Mouse (Mus musculus): ENCODE measurements around the gene Serbp1. TPM values are rescaled to one million over a fixed set of nuclear protein-coding genes. Genes with fewer than 3 reads are reported as not detected.
"Not testable (repeated sequence)": the region's sequence is repeated elsewhere in the genome, so short reads cannot be mapped to it uniquely, and the experiment has no call there.

The Serbp1 gene
- total and polyA plus RNA-seq, 2 experiments from 2014 or later: 143 to 245 TPM

DNA sequence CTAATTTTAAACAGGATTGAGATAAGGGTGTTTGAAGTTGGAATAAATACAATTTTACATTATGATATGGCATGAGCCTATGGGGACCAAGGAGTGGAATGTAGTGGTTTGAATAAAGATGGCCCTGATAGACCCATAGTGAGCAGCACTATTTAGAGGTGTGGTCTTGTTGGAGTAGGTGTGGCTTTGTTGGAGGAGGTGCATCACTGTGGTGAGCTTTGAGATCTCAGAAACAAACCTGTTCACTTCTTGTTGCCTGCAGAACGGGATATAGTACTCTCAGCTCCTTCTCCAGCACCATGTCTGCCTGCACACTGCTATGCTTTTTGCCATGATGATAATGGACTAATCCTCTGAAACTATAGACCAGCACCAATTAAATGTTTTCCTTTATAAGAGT lies 20.1 kb upstream of the Serbp1 start:
- Histone ChIP-seq H3K27me3 (ENCODE audit: control insufficient read depth, insufficient read depth, low read length) (no peaks in the 10 kb centered on the region), H3K27ac (ENCODE audit: low read depth) (no peak overlapping the region), H3K36me3 (replicated peaks; ENCODE audit: control insufficient read depth, insufficient read depth, low read length) (no peaks in the 10 kb centered on the region), H3K9ac (replicated peaks; ENCODE audit: low read depth, low read length) (no peak overlapping the region), H3K4me2 (ENCODE audit: low read depth, low read length) (no peak overlapping the region), H3K4me1 (ENCODE audit: control insufficient read depth, insufficient read depth) (no peaks in the 10 kb centered on the region), H3K4me3 (ENCODE audit: low read depth, low read length) (no peak overlapping the region), H3K9me3 (replicated peaks; ENCODE audit: control insufficient read depth, low read length) (no peaks in the 10 kb centered on the region)
- DNase-seq (ENCODE audit: low spot score): no peak
- no peak for ATAC-seq (ENCODE audit: insufficient read depth, low read depth)
- WGBS: 86% methylated on average over 1 of the region's 1 CpGs
- TF ChIP-seq EP300 (IDR thresholded peaks at IDR 0.05; ENCODE audit: low read depth) (no peak), CTCF (IDR thresholded peaks at IDR 0.05; ENCODE audit: low read depth) (no peak)

DNA sequence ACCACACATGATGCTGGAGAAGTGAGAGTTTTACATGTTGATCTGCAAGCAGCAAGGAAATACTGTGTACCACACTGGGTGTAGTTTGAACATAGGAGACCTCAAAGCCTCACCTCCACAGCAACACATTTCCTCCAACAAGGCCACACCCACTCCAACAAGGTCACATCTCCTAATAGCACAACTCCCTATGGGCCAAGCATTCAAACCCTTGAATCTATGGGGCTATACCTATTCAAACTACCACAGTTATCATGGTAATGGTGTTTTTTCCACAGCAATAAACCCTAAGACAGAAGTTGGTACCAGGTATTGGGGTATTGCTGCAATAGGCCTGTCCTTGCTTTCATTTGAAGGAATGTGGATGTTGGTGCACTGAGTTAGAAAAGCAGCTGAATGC lies 19.4 kb upstream of the Serbp1 start:
- H3K4me3 ChIP-seq (ENCODE audit: low read depth, low read length): no peak overlapping the region
- H3K9me3 ChIP-seq (replicated peaks; ENCODE audit: control insufficient read depth, low read length): no peaks in the 10 kb centered on the region
- TF ChIP-seq CTCF (IDR thresholded peaks at IDR 0.05; ENCODE audit: low read depth) (no peak), EP300 (IDR thresholded peaks at IDR 0.05; ENCODE audit: low read depth) (no peak)

DNA sequence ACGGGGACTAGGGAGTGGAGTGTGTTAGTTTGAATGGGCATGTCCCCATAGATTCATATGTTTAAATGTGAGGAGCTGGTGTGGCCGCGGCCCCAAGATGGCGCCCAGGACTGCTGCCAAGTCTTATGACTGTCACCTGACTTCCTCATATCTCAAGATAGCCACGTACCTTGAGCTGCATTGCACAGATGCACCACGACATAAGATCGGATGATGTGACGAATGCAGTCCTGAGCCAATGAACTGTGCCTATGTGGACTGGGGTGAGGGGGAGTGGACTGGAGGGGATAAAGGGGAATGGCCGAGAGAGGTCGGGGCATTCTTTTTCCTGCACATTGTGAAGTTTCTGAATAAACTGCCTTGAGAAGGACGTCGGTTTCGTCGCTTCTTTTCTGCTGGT lies 18.0 kb upstream of the Serbp1 start:
- not testable (repeated sequence) for H3K27me3 ChIP-seq (ENCODE audit: control insufficient read depth, insufficient read depth, low read length); H3K9ac ChIP-seq (replicated peaks; ENCODE audit: low read depth, low read length); H3K36me3 ChIP-seq (replicated peaks; ENCODE audit: control insufficient read depth, insufficient read depth, low read length); H3K27ac ChIP-seq (ENCODE audit: low read depth); DNase-seq (ENCODE audit: low spot score); H3K4me2 ChIP-seq (ENCODE audit: low read depth, low read length); ATAC-seq (ENCODE audit: insufficient read depth, low read depth); H3K4me3 ChIP-seq (ENCODE audit: low read depth, low read length); H3K4me1 ChIP-seq (ENCODE audit: control insufficient read depth, insufficient read depth); H3K9me3 ChIP-seq (replicated peaks; ENCODE audit: control insufficient read depth, low read length)
- WGBS: 84% methylated on average over 14 of the region's 14 CpGs

More for the DNA sequence above, 19.4 kb upstream of the Serbp1 start:
- Histone ChIP-seq H3K4me1 (ENCODE audit: control insufficient read depth, insufficient read depth) (no peaks in the 10 kb centered on the region; the same call in 1 of the 2 replicates), H3K9ac (replicated peaks; ENCODE audit: low read depth, low read length) (no peak overlapping the region), H3K27me3 (ENCODE audit: control insufficient read depth, insufficient read depth, low read length) (no peaks in the 10 kb centered on the region), H3K27ac (ENCODE audit: low read depth) (no peak overlapping the region), H3K36me3 (replicated peaks; ENCODE audit: control insufficient read depth, insufficient read depth, low read length) (no peaks in the 10 kb centered on the region), H3K4me2 (ENCODE audit: low read depth, low read length) (no peak overlapping the region)
- DNase-seq (ENCODE audit: low spot score) (no peak), ATAC-seq (ENCODE audit: insufficient read depth, low read depth) (no peak)

DNA sequence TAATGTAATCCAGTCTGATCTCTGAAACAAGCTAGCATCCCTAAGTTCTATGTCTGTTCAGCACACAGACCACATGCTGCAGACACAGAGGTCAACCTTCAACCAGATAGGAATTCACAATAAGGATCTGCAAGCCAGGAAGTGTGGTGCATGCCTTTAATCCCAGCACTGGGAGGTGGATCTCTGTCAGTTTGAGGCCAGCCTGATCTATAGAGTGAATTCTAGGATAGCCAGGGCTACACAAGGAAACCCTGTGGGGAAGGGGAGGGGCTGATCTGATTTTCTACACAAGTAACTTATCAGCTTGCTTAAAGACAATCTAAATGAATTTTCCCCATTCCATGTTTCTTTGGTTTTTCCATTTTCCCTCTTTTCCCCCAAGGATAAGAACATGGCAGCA lies 17.2 kb upstream of the Serbp1 start:
- no peak overlapping the region for H3K27ac ChIP-seq (ENCODE audit: low read depth)
- DNase-seq (ENCODE audit: low spot score) (no peak), ATAC-seq (ENCODE audit: insufficient read depth, low read depth) (no peak)
- no peaks in the 10 kb centered on the region for H3K9me3 ChIP-seq (replicated peaks; ENCODE audit: control insufficient read depth, low read length)
- no peak overlapping the region for H3K9ac ChIP-seq (replicated peaks; ENCODE audit: low read depth, low read length)
- no peak overlapping the region for H3K4me3 ChIP-seq (ENCODE audit: low read depth, low read length)
- no peak overlapping the region for H3K4me2 ChIP-seq (ENCODE audit: low read depth, low read length)
- peaks cover 7% of the 10 kb centered on the region; the same call in 1 of the 2 replicates for H3K4me1 ChIP-seq (ENCODE audit: control insufficient read depth, insufficient read depth)
- H3K27me3 ChIP-seq (ENCODE audit: control insufficient read depth, insufficient read depth, low read length): no peaks in the 10 kb centered on the region
- TF ChIP-seq EP300 (IDR thresholded peaks at IDR 0.05; ENCODE audit: low read depth): no peak
- TF ChIP-seq CTCF (IDR thresholded peaks at IDR 0.05; ENCODE audit: low read depth): no peak
- H3K36me3 ChIP-seq (replicated peaks; ENCODE audit: control insufficient read depth, insufficient read depth, low read length): no peaks in the 10 kb centered on the region

DNA sequence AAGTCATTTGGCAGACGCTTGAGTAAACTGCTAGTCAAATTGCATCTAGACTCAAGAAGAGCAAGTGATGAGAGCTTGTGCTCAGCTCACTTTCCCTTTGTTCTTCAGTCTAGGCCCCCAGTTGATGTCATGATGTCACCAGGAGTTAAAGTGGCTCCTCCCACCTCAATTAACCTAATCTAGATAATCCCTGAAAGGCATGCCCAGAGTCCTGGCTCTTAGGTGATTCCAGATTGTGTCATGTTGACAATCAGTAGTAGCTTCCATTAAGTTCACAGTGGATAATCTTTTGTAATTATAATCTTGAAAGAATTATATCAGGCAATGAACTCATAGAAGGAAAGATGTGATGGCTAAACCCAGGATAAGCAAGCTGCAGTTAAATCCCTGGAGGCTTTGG lies 14.9 kb upstream of the Serbp1 start:
- 90% methylated on average over 1 of the region's 1 CpGs for WGBS
- Histone ChIP-seq H3K9ac (replicated peaks; ENCODE audit: low read depth, low read length) (no peak overlapping the region), H3K4me2 (ENCODE audit: low read depth, low read length) (no peak overlapping the region), H3K4me3 (ENCODE audit: low read depth, low read length) (no peak overlapping the region), H3K9me3 (replicated peaks; ENCODE audit: control insufficient read depth, low read length) (no peaks in the 10 kb centered on the region), H3K4me1 (ENCODE audit: control insufficient read depth, insufficient read depth) (peaks cover 7% of the 10 kb centered on the region; the same call in 1 of the 2 replicates), H3K36me3 (replicated peaks; ENCODE audit: control insufficient read depth, insufficient read depth, low read length) (no peaks in the 10 kb centered on the region), H3K27me3 (ENCODE audit: control insufficient read depth, insufficient read depth, low read length) (no peaks in the 10 kb centered on the region), H3K27ac (ENCODE audit: low read depth) (peak overlapping the region; percentile 60; the same call in 1 of the 2 replicates)
- no peak for DNase-seq (ENCODE audit: low spot score)
- ATAC-seq (ENCODE audit: insufficient read depth, low read depth): no peak
- no peak for TF ChIP-seq CTCF (IDR thresholded peaks at IDR 0.05; ENCODE audit: low read depth)
- TF ChIP-seq EP300 (IDR thresholded peaks at IDR 0.05; ENCODE audit: low read depth): no peak

DNA sequence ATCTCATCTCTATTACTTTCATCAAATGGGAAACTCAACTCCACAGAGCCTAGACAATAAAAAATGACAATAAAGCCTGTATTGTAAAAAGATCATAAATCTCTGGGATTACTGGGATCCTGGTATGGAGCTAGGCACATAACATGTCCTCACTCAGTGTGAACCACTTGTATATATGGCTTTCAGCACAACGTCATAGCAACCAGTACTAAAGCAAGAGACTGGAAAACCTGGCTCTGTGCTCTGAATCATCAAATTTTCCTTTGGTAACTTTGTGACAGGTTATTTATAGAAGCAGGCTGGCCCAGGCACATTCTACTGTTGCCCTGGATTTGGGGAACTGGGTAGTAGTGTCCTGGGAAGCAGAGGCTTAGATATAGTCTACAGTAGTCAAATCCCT lies 14.5 kb upstream of the Serbp1 start:
- 16% methylated on average over 1 of the region's 1 CpGs for WGBS
- Histone ChIP-seq H3K36me3 (replicated peaks; ENCODE audit: control insufficient read depth, insufficient read depth, low read length) (no peaks in the 10 kb centered on the region), H3K4me1 (ENCODE audit: control insufficient read depth, insufficient read depth) (peaks cover 7% of the 10 kb centered on the region; the same call in 1 of the 2 replicates), H3K27me3 (ENCODE audit: control insufficient read depth, insufficient read depth, low read length) (no peaks in the 10 kb centered on the region), H3K4me3 (ENCODE audit: low read depth, low read length) (no peak overlapping the region), H3K27ac (ENCODE audit: low read depth) (peak overlapping the region; percentile 60), H3K9ac (replicated peaks; ENCODE audit: low read depth, low read length) (no peak overlapping the region), H3K4me2 (ENCODE audit: low read depth, low read length) (no peak overlapping the region), H3K9me3 (replicated peaks; ENCODE audit: control insufficient read depth, low read length) (no peaks in the 10 kb centered on the region)
- ATAC-seq (ENCODE audit: insufficient read depth, low read depth) (peak; percentile 83), DNase-seq (ENCODE audit: low spot score) (peak; percentile 78)
- no peak for TF ChIP-seq EP300 (IDR thresholded peaks at IDR 0.05; ENCODE audit: low read depth)
- TF ChIP-seq CTCF (IDR thresholded peaks at IDR 0.05; ENCODE audit: low read depth): no peak
